Mouse (Mus musculus) kidney, embryonic 15.5 days (tissue): Measurements from ENCODE around the gene Mmrn2. TPM values are rescaled to one million over a fixed set of nuclear protein-coding genes. Genes with fewer than 3 reads are reported as not detected.

Source experiments
- ATAC-seq: fragments of 200-750 bp; cut with Nextera tagmentation; replicated peaks from 2 replicates; pipeline ENCODE4 v1.8.0; 2017; ENCODE audit warnings: moderate TSS enrichment; ENCODE audit not compliant: low FRiP score
- H3K27ac ChIP-seq: fragments of 300-500 bp; sonication (generic); 2 replicates; pipeline ENCODE4 v1.5.1; 2015; ENCODE audit warnings: mild to moderate bottlenecking, inconsistent platforms
- H3K27me3 ChIP-seq: fragments of 300-500 bp; sonication (generic); 2 replicates; pipeline ENCODE4 v1.6.1; 2015; ENCODE audit warnings: inconsistent platforms
- H3K36me3 ChIP-seq: fragments of 300-500 bp; sonication (generic); 2 replicates; pipeline ENCODE4 v1.6.1; 2015; ENCODE audit warnings: inconsistent platforms
- H3K4me1 ChIP-seq: fragments of 300-500 bp; sonication (generic); 2 replicates; pipeline ENCODE4 v1.6.1; 2015; ENCODE audit warnings: inconsistent platforms
- H3K4me2 ChIP-seq: fragments of 300-500 bp; sonication (generic); 2 replicates; pipeline ENCODE4 v1.6.1; 2015; ENCODE audit warnings: moderate library complexity, mild to moderate bottlenecking, inconsistent platforms
- H3K4me3 ChIP-seq: fragments of 300-500 bp; sonication (generic); replicated peaks from 2 replicates; pipeline ENCODE4 v1.5.1; 2015; ENCODE audit warnings: mild to moderate bottlenecking, inconsistent platforms
- H3K9ac ChIP-seq: fragments of 300-500 bp; sonication (generic); 2 replicates; pipeline ENCODE4 v1.6.1; 2015; ENCODE audit warnings: mild to moderate bottlenecking, inconsistent platforms
- H3K9me3 ChIP-seq: fragments of 300-500 bp; sonication (generic); replicated peaks from 2 replicates; pipeline ENCODE4 v1.6.1; 2016; ENCODE audit warnings: inconsistent platforms
- WGBS: fragments of 180-500 bp; shearing (Covaris S2); methylation state at CpG from one replicate; pipeline ENCODE4 v1.1.7; 2015; ENCODE audit warnings: mixed read lengths; 5-methylcytosine and 5-hydroxymethylcytosine counted together
- polyA plus RNA-seq: library from polyadenylated mRNA; unstranded; fragments of >200 nt; fragmentation: Nextera tagmentation; extraction: Ambion mirVana; gene quantifications from 2 replicates; pipeline ENCODE4 v1.2.1, GENCODE M21; 2015

Gene Mmrn2
- 16.0 and 17.8 TPM in 2 replicates for polyA plus RNA-seq

DNA sequence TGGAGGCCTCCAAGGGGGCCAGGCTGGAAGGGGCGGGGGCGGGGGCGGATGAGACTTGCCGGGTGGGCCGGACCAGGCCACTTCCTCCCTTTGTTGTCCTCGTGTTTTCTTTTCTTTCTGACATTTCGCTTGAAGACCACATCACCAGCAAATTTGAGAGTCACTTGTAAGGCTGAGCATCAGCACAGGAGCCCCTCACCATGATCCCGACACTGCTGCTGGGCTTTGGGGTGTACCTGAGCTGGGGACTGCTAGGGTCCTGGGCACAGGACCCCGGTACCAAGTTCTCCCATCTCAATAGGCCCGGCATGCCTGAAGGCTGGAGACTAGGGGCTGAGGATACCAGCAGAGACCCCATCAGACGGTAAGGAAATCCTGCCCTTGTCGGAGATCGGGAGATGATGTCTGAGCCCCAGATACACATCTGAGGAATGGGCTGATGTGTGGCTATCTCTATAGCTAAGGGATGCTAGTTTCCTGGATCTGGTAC lies at the start of gene Mmrn2:
Gene Mmrn2, plus strand, starts transcription at position 51 of the 490 bp plus-strand sequence.
- 68% methylated on average over 13 of the region's 13 CpGs for WGBS
- Histone ChIP-seq H3K9ac (0 out of 2 replicates have a peak within 1 kb of the TSS, but pooled peaks have one; percentile 6), H3K4me3 (peak within 1 kb of the TSS; percentile 33), H3K4me1 (peaks cover 39% of the 10 kb centered on the region), H3K4me2 (peak within 1 kb of the TSS; percentile 43), H3K9me3 (no peaks in the 10 kb centered on the region), H3K27ac (peak within 1 kb of the TSS; percentile 91; the same call in 1 of the 2 replicates), H3K36me3 (no peaks in the 10 kb centered on the region), H3K27me3 (no peaks in the 10 kb centered on the region)
- no peak for ATAC-seq

DNA sequence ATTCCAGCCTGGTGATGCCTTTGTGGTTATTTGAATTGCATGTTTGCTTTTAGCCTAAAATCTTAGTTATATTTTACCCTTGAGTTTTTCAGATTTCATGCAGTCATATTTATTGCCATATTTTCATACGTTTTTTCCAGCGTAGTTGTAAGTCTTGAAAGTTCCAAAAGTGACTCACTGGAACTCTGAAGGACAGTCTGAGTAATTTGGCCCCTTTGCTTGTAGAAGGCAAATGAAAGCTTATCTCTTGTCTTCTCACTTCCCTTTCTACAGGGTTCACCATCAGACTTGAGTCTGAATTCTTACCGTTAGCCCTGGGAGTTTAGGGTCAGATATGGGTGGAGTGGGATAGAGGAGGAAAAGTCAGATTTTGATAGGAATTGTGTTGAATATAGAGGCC lies 48.7 kb upstream of the Mmrn2 start:
- peaks cover 73% of the 10 kb centered on the region for H3K36me3 ChIP-seq
- no peaks in the 10 kb centered on the region for H3K4me1 ChIP-seq
- H3K4me3 ChIP-seq = no peak overlapping the region
- H3K27me3 ChIP-seq = no peaks in the 10 kb centered on the region
- no peaks in the 10 kb centered on the region for H3K9me3 ChIP-seq
- WGBS = 91% methylated on average over 3 of the region's 3 CpGs
- ATAC-seq = no peak
- H3K27ac ChIP-seq = no peak overlapping the region
- H3K4me2 ChIP-seq = no peak overlapping the region
- H3K9ac ChIP-seq = no peak overlapping the region

DNA sequence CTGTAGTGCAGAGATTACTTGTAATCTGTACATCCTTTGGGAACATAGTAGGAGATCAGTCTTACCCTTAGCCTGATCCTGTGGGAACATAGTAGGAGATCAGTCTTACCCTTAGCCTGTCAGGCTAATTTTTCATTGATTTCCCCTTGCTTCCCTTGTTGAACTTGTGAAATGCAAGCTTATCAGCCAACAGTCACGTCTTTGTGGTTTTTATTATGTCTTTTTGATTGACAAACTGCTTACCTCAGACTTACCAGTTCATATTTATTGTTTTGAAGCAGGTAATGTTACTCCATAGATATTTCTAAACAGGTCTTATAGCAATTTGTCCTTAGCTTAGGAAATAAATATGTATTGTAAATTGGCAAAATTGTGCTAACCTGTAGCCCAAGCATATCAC lies 47.6 kb upstream of the Mmrn2 start:
- no peak overlapping the region for H3K4me2 ChIP-seq
- no peak overlapping the region for H3K27ac ChIP-seq
- H3K9me3 ChIP-seq = no peaks in the 10 kb centered on the region
- H3K9ac ChIP-seq = no peak overlapping the region
- no peak for ATAC-seq
- H3K27me3 ChIP-seq = no peaks in the 10 kb centered on the region
- 68% methylated on average over 1 of the region's 1 CpGs for WGBS
- no peaks in the 10 kb centered on the region for H3K4me1 ChIP-seq
- peaks cover 79% of the 10 kb centered on the region for H3K36me3 ChIP-seq
- H3K4me3 ChIP-seq = no peak overlapping the region

DNA sequence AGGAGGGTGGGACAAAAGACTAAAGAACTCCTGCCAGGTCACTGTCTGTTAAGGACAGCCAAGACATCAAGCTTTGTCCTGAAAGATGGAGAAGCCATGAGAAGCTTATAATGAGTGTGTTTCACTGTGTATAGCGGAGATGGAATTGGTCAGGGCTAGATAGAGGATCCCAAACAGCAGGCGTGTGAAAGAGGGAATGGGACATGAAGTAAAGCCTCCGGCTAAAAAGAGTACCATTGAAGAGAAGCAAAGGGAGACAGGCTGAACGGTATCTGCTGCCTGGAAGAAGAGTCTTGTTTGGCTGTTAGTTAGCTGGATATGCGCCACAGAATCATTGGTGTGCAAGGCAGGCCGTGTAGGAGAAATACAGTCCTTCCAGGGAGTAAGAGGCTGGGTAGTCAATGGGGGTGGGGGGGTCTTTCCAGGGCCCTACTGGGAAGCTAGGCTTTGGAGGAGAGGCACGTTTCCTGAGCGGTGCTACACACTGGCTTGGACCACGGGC lies 44.6 kb upstream of the Mmrn2 start:
- no peaks in the 10 kb centered on the region for H3K4me1 ChIP-seq
- H3K27ac ChIP-seq = no peak overlapping the region
- H3K27me3 ChIP-seq = no peaks in the 10 kb centered on the region
- H3K4me3 ChIP-seq = no peak overlapping the region
- no peak overlapping the region for H3K9ac ChIP-seq
- no peaks in the 10 kb centered on the region for H3K9me3 ChIP-seq
- 93% methylated on average over 9 of the region's 9 CpGs for WGBS
- no peak for ATAC-seq
- H3K36me3 ChIP-seq = peaks cover 85% of the 10 kb centered on the region
- H3K4me2 ChIP-seq = no peak overlapping the region

DNA sequence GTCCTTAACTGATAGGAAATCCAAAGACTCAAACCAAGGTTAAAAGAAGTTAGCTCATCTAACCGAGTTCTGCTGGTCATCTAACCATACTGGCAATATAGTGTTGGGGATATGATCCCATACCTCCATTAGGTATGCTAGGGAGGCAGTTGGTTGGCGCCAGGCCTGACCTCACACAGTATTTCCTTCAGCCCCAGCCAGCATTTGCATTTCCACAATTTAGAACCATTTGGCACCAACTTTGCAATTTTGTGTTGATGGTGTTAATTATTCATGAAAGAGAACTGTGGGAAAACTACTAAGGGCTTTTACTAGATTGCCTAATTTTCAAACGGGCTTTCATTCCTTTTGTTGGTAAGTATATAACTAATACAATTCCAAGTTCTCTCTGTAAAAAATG lies 43.4 kb upstream of the Mmrn2 start:
- Histone ChIP-seq H3K4me1 (no peaks in the 10 kb centered on the region), H3K4me3 (no peak overlapping the region), H3K36me3 (peaks cover 86% of the 10 kb centered on the region), H3K4me2 (no peak overlapping the region), H3K9ac (no peak overlapping the region), H3K9me3 (no peaks in the 10 kb centered on the region), H3K27me3 (no peaks in the 10 kb centered on the region), H3K27ac (no peak overlapping the region)
- no peak for ATAC-seq
- WGBS = 89% methylated on average over 3 of the region's 3 CpGs

DNA sequence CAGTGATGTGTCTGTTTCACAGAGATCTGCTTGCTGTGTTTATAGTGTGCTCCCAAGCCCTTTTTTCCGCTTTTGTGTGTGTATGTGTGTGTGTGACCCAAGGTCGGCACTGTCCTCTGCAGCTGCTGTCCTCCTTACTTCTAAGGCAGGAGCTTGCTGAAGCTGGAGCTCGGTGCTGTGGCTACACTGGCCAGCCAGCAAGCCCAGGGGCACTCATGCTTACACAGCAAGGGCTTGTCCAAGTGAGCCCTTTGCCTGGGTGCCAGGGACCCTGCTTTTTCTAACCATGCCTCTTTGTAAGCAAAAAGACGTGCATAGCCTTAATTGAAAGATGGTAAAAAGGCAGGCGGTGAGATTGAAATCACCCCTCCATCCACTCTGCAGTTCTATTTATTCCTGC lies 42.8 kb upstream of the Mmrn2 start:
- Histone ChIP-seq H3K27ac (no peak overlapping the region), H3K27me3 (no peaks in the 10 kb centered on the region), H3K4me2 (no peak overlapping the region), H3K9ac (no peak overlapping the region), H3K36me3 (peaks cover 89% of the 10 kb centered on the region), H3K4me1 (no peaks in the 10 kb centered on the region), H3K4me3 (no peak overlapping the region), H3K9me3 (no peaks in the 10 kb centered on the region)
- 92% methylated on average over 5 of the region's 5 CpGs for WGBS
- ATAC-seq = no peak

DNA sequence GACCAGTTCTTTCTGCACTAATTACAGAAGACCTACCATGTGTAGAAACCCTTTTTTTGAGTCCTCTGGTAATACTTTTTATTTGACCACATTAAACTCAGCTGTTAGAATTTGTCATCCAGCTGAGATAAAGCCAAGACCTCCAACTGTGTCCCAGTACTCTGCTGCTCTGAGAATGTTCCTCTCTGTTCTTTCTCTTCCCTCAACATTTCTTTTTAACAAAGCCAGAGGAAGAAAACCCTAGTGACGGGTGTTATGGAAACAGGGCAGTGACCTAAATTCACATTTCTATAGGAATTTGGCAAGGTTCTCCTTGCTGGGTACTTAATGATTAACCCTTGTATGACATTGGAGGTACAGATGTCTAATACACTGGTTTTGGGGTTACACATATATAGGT lies 35.8 kb upstream of the Mmrn2 start:
- no peak overlapping the region for H3K4me2 ChIP-seq
- WGBS = 76% methylated on average over 1 of the region's 1 CpGs
- no peaks in the 10 kb centered on the region for H3K4me1 ChIP-seq
- no peak overlapping the region for H3K4me3 ChIP-seq
- no peaks in the 10 kb centered on the region for H3K27me3 ChIP-seq
- no peaks in the 10 kb centered on the region for H3K9me3 ChIP-seq
- H3K9ac ChIP-seq = no peak overlapping the region
- H3K27ac ChIP-seq = no peak overlapping the region
- peaks cover 95% of the 10 kb centered on the region for H3K36me3 ChIP-seq
- no peak for ATAC-seq

DNA sequence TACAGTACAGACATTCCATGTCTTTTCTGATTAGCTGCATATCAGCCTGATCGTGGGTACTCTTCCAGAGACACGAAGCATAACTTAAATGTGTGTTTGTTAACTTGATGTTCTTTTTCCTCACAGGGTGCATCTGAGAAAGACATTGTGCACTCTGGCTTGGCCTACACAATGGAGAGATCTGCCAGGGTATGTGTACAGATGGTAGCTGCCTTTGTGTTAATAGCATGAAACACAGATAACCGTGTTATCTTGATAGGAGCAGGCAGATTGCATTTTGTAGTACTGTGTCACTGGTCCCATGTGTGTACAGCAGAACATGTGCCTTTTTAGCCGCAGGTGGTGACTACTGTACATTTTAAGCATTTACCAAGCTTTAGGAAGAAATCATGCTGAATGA lies 33.3 kb upstream of the Mmrn2 start:
- Histone ChIP-seq H3K4me3 (no peak overlapping the region), H3K27me3 (no peaks in the 10 kb centered on the region), H3K27ac (no peak overlapping the region), H3K36me3 (peaks cover 75% of the 10 kb centered on the region), H3K9me3 (no peaks in the 10 kb centered on the region), H3K4me2 (no peak overlapping the region), H3K4me1 (no peaks in the 10 kb centered on the region), H3K9ac (no peak overlapping the region)
- no peak for ATAC-seq
- WGBS = 94% methylated on average over 4 of the region's 4 CpGs

DNA sequence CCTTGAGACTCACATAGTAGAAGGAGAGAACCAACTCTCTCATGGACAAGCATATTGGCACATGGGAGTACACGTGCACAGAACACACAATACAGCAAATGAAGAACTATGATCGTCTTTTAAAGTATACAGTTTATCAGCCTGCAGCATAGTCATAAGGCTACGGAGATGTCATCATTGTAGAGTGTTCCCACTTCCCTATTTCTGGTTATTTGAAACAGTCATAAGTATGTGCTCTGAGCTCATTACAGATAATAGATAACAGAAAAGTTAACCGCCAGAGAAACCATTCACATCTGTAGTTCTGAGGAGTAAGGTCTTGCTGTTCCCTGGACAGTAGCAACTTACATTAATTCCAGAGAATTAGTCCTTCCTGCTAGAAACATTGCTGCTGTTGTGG lies 32.2 kb upstream of the Mmrn2 start:
- H3K27me3 ChIP-seq = no peaks in the 10 kb centered on the region
- no peak overlapping the region for H3K4me2 ChIP-seq
- H3K36me3 ChIP-seq = peaks cover 64% of the 10 kb centered on the region
- H3K4me1 ChIP-seq = no peaks in the 10 kb centered on the region
- 91% methylated on average over 4 of the region's 4 CpGs for WGBS
- ATAC-seq = no peak
- no peak overlapping the region for H3K27ac ChIP-seq
- no peak overlapping the region for H3K9ac ChIP-seq
- no peaks in the 10 kb centered on the region for H3K9me3 ChIP-seq
- H3K4me3 ChIP-seq = no peak overlapping the region

DNA sequence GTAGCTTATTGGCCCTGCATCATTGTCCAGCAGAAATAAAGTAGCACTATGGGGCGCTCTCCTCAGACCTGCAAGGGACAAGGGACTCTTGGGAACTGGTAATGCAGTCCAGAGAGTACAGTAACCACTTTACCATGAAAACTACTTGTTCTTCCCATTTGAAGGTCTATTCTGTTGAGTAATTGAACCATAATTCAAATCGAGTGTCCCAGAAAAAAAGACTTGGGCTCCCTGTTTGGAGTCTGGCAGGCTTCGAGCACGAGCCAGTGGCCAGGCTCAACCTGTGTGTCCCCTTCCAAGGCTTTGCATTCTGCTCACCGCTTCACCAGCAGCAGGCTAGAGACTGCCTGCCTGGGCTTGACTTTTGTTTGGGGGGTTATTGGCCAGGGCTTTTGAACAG lies 30.9 kb upstream of the Mmrn2 start:
- Histone ChIP-seq H3K27me3 (no peaks in the 10 kb centered on the region), H3K4me2 (no peak overlapping the region), H3K27ac (no peak overlapping the region), H3K36me3 (peaks cover 51% of the 10 kb centered on the region), H3K9ac (no peak overlapping the region), H3K9me3 (no peaks in the 10 kb centered on the region), H3K4me3 (no peak overlapping the region), H3K4me1 (no peaks in the 10 kb centered on the region)
- no peak for ATAC-seq
- 91% methylated on average over 5 of the region's 5 CpGs for WGBS

DNA sequence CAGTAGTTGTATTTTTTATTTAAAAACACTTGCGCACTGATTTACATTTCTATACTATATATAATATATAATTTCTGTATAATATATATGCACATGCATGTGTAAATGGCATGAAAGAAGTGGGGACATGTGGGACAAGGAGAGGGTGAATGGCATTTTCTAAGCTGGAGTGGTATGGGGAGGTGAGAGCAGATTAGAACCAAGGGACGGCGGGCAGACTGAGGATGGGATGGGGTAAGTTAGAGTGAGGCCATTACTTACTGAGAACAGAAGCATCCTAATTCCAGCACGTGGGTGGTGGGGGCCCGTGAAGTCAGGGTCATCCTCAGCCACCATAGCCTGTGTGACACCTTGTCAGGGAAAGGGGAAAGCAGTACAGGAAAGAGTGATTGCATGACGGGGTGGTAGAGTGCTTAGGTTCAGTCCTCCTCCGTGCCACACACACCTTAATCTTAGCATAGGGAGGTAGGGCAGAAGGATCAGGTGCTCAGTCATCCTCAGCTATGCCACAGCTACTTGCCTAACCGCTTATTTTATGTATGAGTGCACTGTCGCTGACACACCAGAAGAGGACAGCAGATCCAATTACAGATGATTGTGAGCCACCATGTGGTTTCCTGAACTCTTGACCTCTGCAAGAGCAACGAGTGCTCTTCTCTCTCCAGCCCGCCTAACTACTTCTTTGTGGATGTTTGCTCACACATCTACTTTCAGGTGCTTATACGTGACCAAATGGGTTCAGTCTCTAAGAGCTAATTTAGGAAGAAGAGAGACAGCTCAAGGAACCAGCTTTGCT lies 29.3 kb upstream of the Mmrn2 start:
- Histone ChIP-seq H3K4me2 (no peak overlapping the region), H3K9me3 (no peaks in the 10 kb centered on the region), H3K27me3 (no peaks in the 10 kb centered on the region), H3K4me3 (no peak overlapping the region), H3K27ac (no peak overlapping the region), H3K36me3 (peaks cover 37% of the 10 kb centered on the region), H3K4me1 (no peaks in the 10 kb centered on the region), H3K9ac (no peak overlapping the region)
- 53% methylated on average over 12 of the region's 12 CpGs for WGBS
- no peak; the same call in 1 of the 2 replicates for ATAC-seq

DNA sequence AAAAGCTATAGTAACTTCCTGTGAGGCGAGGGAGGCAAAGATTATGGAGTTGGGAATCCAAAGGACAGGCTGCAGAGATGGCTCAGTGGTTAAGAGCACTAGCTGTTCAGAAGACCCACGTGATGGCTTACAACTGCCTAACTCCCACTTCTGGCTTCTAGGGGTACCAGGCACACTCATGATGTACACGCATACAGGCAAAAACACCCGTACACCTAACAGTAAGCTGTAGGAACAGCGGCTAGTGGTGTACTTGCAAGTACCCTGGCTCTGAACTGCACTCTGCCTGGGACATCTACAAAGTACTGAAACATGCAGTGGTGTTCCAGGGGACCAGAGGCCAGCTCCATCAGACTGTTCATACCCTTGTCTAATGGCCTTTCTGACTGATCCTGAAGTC lies 28.2 kb upstream of the Mmrn2 start:
- Histone ChIP-seq H3K9me3 (no peaks in the 10 kb centered on the region), H3K4me2 (no peak overlapping the region), H3K36me3 (peaks cover 25% of the 10 kb centered on the region), H3K27me3 (no peaks in the 10 kb centered on the region), H3K4me1 (no peaks in the 10 kb centered on the region), H3K9ac (no peak overlapping the region), H3K4me3 (no peak overlapping the region), H3K27ac (no peak overlapping the region)
- 94% methylated on average over 5 of the region's 5 CpGs for WGBS
- ATAC-seq = no peak
